Mouse (Mus musculus) CH12.LX (cell line): Measurements from ENCODE around the gene Setd3. TPM values are rescaled to one million over a fixed set of nuclear protein-coding genes. Genes with fewer than 3 reads are reported as not detected.

Experiments
- DNase-seq: peaks from one replicate; pipeline ENCODE4 v3.0.0-alpha.2; 2013; ENCODE audit errors: extremely low read depth
- H3K27ac ChIP-seq: 2 replicates; pipeline ENCODE4 v1.5.1; 2012; ENCODE audit warnings: low read depth, mild to moderate bottlenecking, control low read depth, moderate library complexity; ENCODE audit not compliant: insufficient read depth
- H3K27me3 ChIP-seq: replicated peaks from 2 replicates; pipeline ENCODE3; 2012; ENCODE audit warnings: inconsistent platforms
- H3K36me3 ChIP-seq, 2 experiments: replicated peaks in 1 of 2; 2 replicates each; pipeline versions ENCODE3 to v1.6.1; 2012; ENCODE audit warnings: inconsistent platforms in 1 of 2, low read length in 1 of 2, mild to moderate bottlenecking in 1 of 2, mixed read lengths in 1 of 2, moderate library complexity in 1 of 2; ENCODE audit not compliant: control insufficient read depth in 1 of 2, insufficient read depth in 1 of 2
- H3K4me1 ChIP-seq, 2 experiments: 2 replicates each; pipeline ENCODE4 v1.6.1; 2012; ENCODE audit warnings: inconsistent platforms in 1 of 2, moderate library complexity in 1 of 2; ENCODE audit not compliant: insufficient read depth in 2 of 2, control insufficient read depth in 1 of 2
- H3K4me2 ChIP-seq: 2 replicates; pipeline ENCODE4 v1.6.1; 2012; ENCODE audit warnings: low read depth, mild to moderate bottlenecking, control low read depth; ENCODE audit not compliant: poor library complexity, insufficient read depth, severe bottlenecking
- H3K4me3 ChIP-seq, 3 experiments: fragments of 150-350 bp in 1 of 3; sonication (generic) in 1 of 3; replicated peaks in 1 of 3; 2 replicates each; pipeline versions ENCODE3 to v1.5.1; 2011 to 2012; ENCODE audit warnings: low read depth in 2 of 3, low read length in 2 of 3, mild to moderate bottlenecking in 2 of 3, moderate library complexity in 2 of 3, control low read depth in 1 of 3, improper control_type of control experiment in 1 of 3, inconsistent platforms in 1 of 3, mixed read lengths in 1 of 3; ENCODE audit not compliant: poor library complexity in 1 of 3
- H3K79me2 ChIP-seq: replicated peaks from 2 replicates; pipeline ENCODE4 v1.6.1; 2012; ENCODE audit warnings: mild to moderate bottlenecking, moderate library complexity; ENCODE audit not compliant: control insufficient read depth, poor library complexity, insufficient read depth, severe bottlenecking; ENCODE audit errors: extremely low read depth
- H3K9ac ChIP-seq: 2 replicates; pipeline ENCODE4 v1.6.1; 2012; ENCODE audit warnings: low read depth, mild to moderate bottlenecking, control low read depth, moderate library complexity; ENCODE audit not compliant: insufficient read depth
- H3K9me3 ChIP-seq: replicated peaks from 2 replicates; pipeline ENCODE3; 2012; ENCODE audit warnings: low read length, inconsistent platforms, mixed read lengths
- BHLHE40 ChIP-seq: IDR thresholded peaks from 2 replicates; pipeline ENCODE4 v1.6.1; 2011; ENCODE audit warnings: mild to moderate bottlenecking, low read depth, low read length, improper control_type of control experiment
- CHD1 ChIP-seq: IDR thresholded peaks from 2 replicates; pipeline ENCODE4 v1.6.1; 2012; ENCODE audit warnings: low read depth, low read length, improper control_type of control experiment, inconsistent platforms
- CHD2 ChIP-seq: IDR thresholded peaks from 2 replicates; pipeline ENCODE4 v1.6.1; 2011; ENCODE audit warnings: low read length, improper control_type of control experiment
- ELF1 ChIP-seq: IDR thresholded peaks from 2 replicates; pipeline ENCODE4 v1.6.1; 2014; ENCODE audit warnings: low read depth, mild to moderate bottlenecking, inconsistent platforms, low read length, improper control_type of control experiment
- GABPA ChIP-seq: IDR thresholded peaks from 2 replicates; pipeline ENCODE4 v1.6.1; 2012; ENCODE audit warnings: low read depth, low read length, improper control_type of control experiment, inconsistent platforms; ENCODE audit not compliant: insufficient replicate concordance
- HCFC1 ChIP-seq: IDR thresholded peaks from 2 replicates; pipeline ENCODE4 v1.6.1; 2012; ENCODE audit warnings: low read depth, mild to moderate bottlenecking, inconsistent platforms, low read length, improper control_type of control experiment
- IRF4 ChIP-seq: IDR thresholded peaks from 2 replicates; pipeline ENCODE4 v1.6.1; 2014; ENCODE audit warnings: low read depth, mild to moderate bottlenecking, inconsistent platforms, low read length, improper control_type of control experiment
- JUN ChIP-seq: IDR thresholded peaks from 2 replicates; pipeline ENCODE4 v1.6.1; 2011; ENCODE audit warnings: low read depth, mild to moderate bottlenecking, low read length, improper control_type of control experiment, moderate library complexity; ENCODE audit not compliant: insufficient read depth
- JUND ChIP-seq: conservative IDR thresholded peaks from 2 replicates; pipeline ENCODE4 v1.6.1; 2011; ENCODE audit warnings: low read depth, low read length, improper control_type of control experiment
- KAT2A ChIP-seq: IDR thresholded peaks from 2 replicates; pipeline ENCODE4 v1.6.1; 2012; ENCODE audit warnings: low read length, improper control_type of control experiment, inconsistent platforms; ENCODE audit not compliant: insufficient replicate concordance
- MAFK ChIP-seq: IDR thresholded peaks from 2 replicates; pipeline ENCODE4 v1.6.1; 2011; ENCODE audit warnings: low read length, improper control_type of control experiment; ENCODE audit not compliant: insufficient replicate concordance
- MAX ChIP-seq: IDR thresholded peaks from 2 replicates; pipeline ENCODE4 v1.6.1; 2011; ENCODE audit warnings: low read length, improper control_type of control experiment
- MAZ ChIP-seq: IDR thresholded peaks from 2 replicates; pipeline ENCODE4 v1.6.1; 2012; ENCODE audit warnings: low read depth, mild to moderate bottlenecking, inconsistent platforms, low read length, improper control_type of control experiment, moderate library complexity
- POLR2A ChIP-seq: IDR thresholded peaks from 2 replicates; pipeline ENCODE4 v1.6.1; 2011; ENCODE audit warnings: low read depth, mild to moderate bottlenecking, improper control_type of control experiment, low read length
- RAD21 ChIP-seq: IDR thresholded peaks from 2 replicates; pipeline ENCODE4 v1.6.1; 2011; ENCODE audit warnings: low read depth, mild to moderate bottlenecking, low read length, improper control_type of control experiment, moderate library complexity
- RCOR1 ChIP-seq: conservative IDR thresholded peaks from 2 replicates; pipeline ENCODE4 v1.6.1; 2012; ENCODE audit warnings: low read depth, mild to moderate bottlenecking, inconsistent platforms, low read length, improper control_type of control experiment
- SIN3A ChIP-seq: IDR thresholded peaks from 2 replicates; pipeline ENCODE4 v1.6.1; 2012; ENCODE audit warnings: low read length, improper control_type of control experiment, inconsistent platforms
- TBP ChIP-seq: conservative IDR thresholded peaks from 2 replicates; pipeline ENCODE4 v1.6.1; 2011; ENCODE audit warnings: low read depth, low read length, improper control_type of control experiment
- TCF12 ChIP-seq: IDR thresholded peaks from 2 replicates; pipeline ENCODE4 v1.6.1; 2014; ENCODE audit warnings: low read depth, mild to moderate bottlenecking, inconsistent platforms, low read length, improper control_type of control experiment
- USF1 ChIP-seq: IDR thresholded peaks from 2 replicates; pipeline ENCODE4 v1.6.1; 2014; ENCODE audit warnings: low read depth, mild to moderate bottlenecking, inconsistent platforms, low read length, improper control_type of control experiment
- dilution Hi-C: fragments of 300-500 bp; cut with MboI; formaldehyde crosslinking; loops from 2 replicates; pipeline ENCODE4 v1.14.3; 2020; ENCODE audit warnings: low sequenced_read_pairs; ENCODE audit not compliant: extremely low pct_unique_long_range_greater_than_20kb, extremely low pct_ligation_motif_present
- in situ Hi-C: fragments of 300-500 bp; cut with MboI; formaldehyde crosslinking; loops from 3 replicates; pipeline ENCODE4 v1.14.3; 2019; ENCODE audit warnings: low sequenced_read_pairs, low pct_ligation_motif_present, low pct_unique_long_range_greater_than_20kb, mixed read lengths
- polyA plus RNA-seq: library from polyadenylated mRNA; unstranded; fragments of >175 nt; gene quantifications from 2 replicates; pipeline ENCODE4 v1.2.1, GENCODE M21; 2012; ENCODE audit warnings: low read depth; ENCODE audit not compliant: insufficient read length
- total RNA-seq, 2 experiments: library from RNA; depleted of rRNA; stranded (reverse); fragments of 300-350 nt in 1 of 2; fragments of >200 nt in 1 of 2; gene quantifications; 2 replicates each; pipeline ENCODE4 v1.2.3; 2012 to 2014

Gene Setd3
- total and polyA plus RNA-seq, 3 experiments: 44.3 to 65.9 (median 55.8) TPM

GRCm38 (mm10) chr12:108133181-108133580, 45.9 kb downstream of the Setd3 start:
- H3K36me3 ChIP-seq: peaks cover 37 to 87% of the 10 kb centered on the region in 2 experiments
- H3K27ac ChIP-seq: no peak overlapping the region
- dilution Hi-C loops: no loop called here
- in situ Hi-C loops: no loop called here
- H3K9me3 ChIP-seq: peaks cover 6% of the 10 kb centered on the region
- no peaks in the 10 kb centered on the region for H3K27me3 ChIP-seq
- no peak for DNase-seq
- H3K4me3 ChIP-seq: no peak overlapping the region
- H3K9ac ChIP-seq: no peak overlapping the region
- TF ChIP-seq IRF4: no peak
- TF ChIP-seq ELF1: no peak
- no peak for TF ChIP-seq BHLHE40
- no peak for TF ChIP-seq TBP
- no peak for TF ChIP-seq HCFC1
- no peak for TF ChIP-seq POLR2A
- no peak for TF ChIP-seq MAZ
- no peak for TF ChIP-seq JUN
- no peak for TF ChIP-seq MAFK
- TF ChIP-seq CHD1: no peak
- TF ChIP-seq CHD2: no peak
- no peak for TF ChIP-seq TCF12
- TF ChIP-seq GABPA: no peak
- no peak for TF ChIP-seq RCOR1
- no peak for TF ChIP-seq MAX
- no peak for TF ChIP-seq USF1
- TF ChIP-seq RAD21: no peak
- no peak for TF ChIP-seq KAT2A
- no peak for TF ChIP-seq JUND
- H3K79me2 ChIP-seq: no peaks in the 10 kb centered on the region
- H3K4me2 ChIP-seq: no peak overlapping the region
- peaks cover 0 to 48% of the 10 kb centered on the region in 2 experiments; a peak in 2 of 4 replicates for H3K4me1 ChIP-seq

DNA sequence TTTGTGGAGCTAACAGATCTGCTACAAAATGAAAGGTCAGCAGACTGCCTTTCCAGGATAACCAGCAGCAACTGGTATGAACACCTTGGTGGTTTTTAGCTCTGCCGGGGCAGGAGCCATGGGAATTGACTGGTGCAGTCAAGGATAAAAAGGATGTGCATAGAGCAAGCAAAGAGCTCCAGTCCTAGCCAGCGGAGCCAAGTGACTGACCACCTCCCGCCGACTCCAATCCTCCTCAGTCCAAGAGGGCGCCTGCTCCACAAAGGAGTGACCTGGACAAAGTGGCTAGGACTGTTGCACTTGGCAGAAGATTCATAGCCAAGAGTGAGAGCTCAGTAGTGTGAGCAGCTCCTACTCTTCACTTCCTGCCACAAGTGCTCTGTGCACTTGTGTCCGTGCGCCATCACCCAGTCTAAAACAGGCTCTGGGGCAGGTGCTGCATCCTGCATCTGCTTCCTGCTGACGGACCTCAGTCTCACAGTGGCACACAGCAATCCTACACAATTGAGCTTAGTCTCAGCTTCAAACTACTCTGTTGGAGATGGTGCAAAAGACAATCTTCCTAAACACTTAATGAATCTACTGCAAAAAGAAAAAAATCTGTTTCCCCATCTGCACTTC, 46.6 kb downstream of the Setd3 start:
- no peak for DNase-seq
- H3K4me3 ChIP-seq: no peak overlapping the region
- H3K36me3 ChIP-seq: peaks cover 36 to 85% of the 10 kb centered on the region in 2 experiments
- no peaks in the 10 kb centered on the region for H3K79me2 ChIP-seq
- in situ Hi-C loops: no loop called here
- no peak overlapping the region for H3K4me2 ChIP-seq
- dilution Hi-C loops: no loop called here
- H3K27me3 ChIP-seq: no peaks in the 10 kb centered on the region
- H3K27ac ChIP-seq: no peak overlapping the region
- TF ChIP-seq SIN3A (no peak), HCFC1 (no peak)
- H3K4me1 ChIP-seq: peaks cover 0 to 42% of the 10 kb centered on the region in 2 experiments; a peak in 2 of 4 replicates
- H3K9ac ChIP-seq: no peak overlapping the region
- peaks cover 6% of the 10 kb centered on the region for H3K9me3 ChIP-seq
